Mouse (Mus musculus) lung, adult 18-20 months (tissue): ENCODE measurements at regions not wholly inside any gene's neighbourhood (a gene's known extent, or its start where the extent isn't known, plus 50 kb on each side); places are given as distances from the start of the nearest gene placed in this dataset.

ENCODE experiments used
- DNase-seq, 2 experiments: peaks; one replicate each; pipeline ENCODE4 v3.0.0; 2022; ENCODE audit warnings: mixed read lengths in 2 of 2

GRCm38 (mm10) chr3:41408821-41409737 lies 146.5 kb upstream of the Jade1 start:
- DNase-seq = peak; percentile 21 to 59

GRCm38 (mm10) chr3:41408423-41408820 lies 147.1 kb upstream of the Jade1 start:
- DNase-seq = peak; percentile 78 to 84

GRCm38 (mm10) chr3:41407988-41408387 lies 147.5 kb upstream of the Jade1 start:
- DNase-seq = no peak

GRCm38 (mm10) chr3:41407520-41407919 lies 148.0 kb upstream of the Jade1 start:
- DNase-seq = no peak

- DNase-seq = no peak
Measured at GRCm38 (mm10) chr3:41401881-41402280, 153.7 kb upstream of the Jade1 start.

- DNase-seq = no peak
Measured at GRCm38 (mm10) chr3:41389868-41390267, 165.7 kb upstream of the Jade1 start.

GRCm38 (mm10) chr3:41387469-41388212 lies 167.9 kb upstream of the Jade1 start:
- no peak for DNase-seq

GRCm38 (mm10) chr3:41386299-41386698 lies 169.2 kb upstream of the Jade1 start:
- no peak for DNase-seq

GRCm38 (mm10) chr3:41384410-41384809 lies 171.1 kb upstream of the Jade1 start:
- DNase-seq = no peak

GRCm38 (mm10) chr3:41378576-41378975 lies 177.0 kb upstream of the Jade1 start:
- DNase-seq = no peak

- no peak for DNase-seq
Measured at GRCm38 (mm10) chr3:41377826-41378406, 177.6 kb upstream of the Jade1 start.

GRCm38 (mm10) chr3:41376848-41377582 lies 178.5 kb upstream of the Jade1 start:
- peak in 1 of 2 experiments; percentile 4 for DNase-seq

- peak; percentile 57 to 70 for DNase-seq
Measured at GRCm38 (mm10) chr3:41375230-41375930, 180.2 kb upstream of the Jade1 start.

GRCm38 (mm10) chr3:41373198-41373597 lies 182.3 kb upstream of the Jade1 start:
- no peak for DNase-seq

GRCm38 (mm10) chr3:41368351-41369101 lies 187.0 kb upstream of the Jade1 start:
- peak in 1 of 2 experiments; percentile 15 for DNase-seq

GRCm38 (mm10) chr3:41366764-41367163 lies 188.8 kb upstream of the Jade1 start:
- no peak for DNase-seq

GRCm38 (mm10) chr3:41366264-41366663 lies 189.3 kb upstream of the Jade1 start:
- no peak for DNase-seq

- DNase-seq = no peak
Measured at GRCm38 (mm10) chr3:41365145-41365830, 190.2 kb upstream of the Jade1 start.

GRCm38 (mm10) chr3:41363947-41364346 lies 191.6 kb upstream of the Jade1 start:
- DNase-seq = no peak

GRCm38 (mm10) chr3:41360231-41360630 lies 195.3 kb upstream of the Jade1 start:
- DNase-seq = peak in 1 of 2 experiments; percentile 10

- no peak for DNase-seq
Measured at GRCm38 (mm10) chr3:41359458-41359857, 196.1 kb upstream of the Jade1 start.
